Mouse (Mus musculus) stomach, embryonic 15.5 days (tissue): ENCODE results near the gene Arhgap27. TPM values are rescaled to one million over a fixed set of nuclear protein-coding genes. Genes with fewer than 3 reads are reported as not detected.

Experiments used
- ATAC-seq: fragments of 200-750 bp; cut with Nextera tagmentation; 2 replicates; pipeline ENCODE4 v1.8.0; 2017; ENCODE audit warnings: low read depth, moderate number of reproducible peaks, moderate TSS enrichment; ENCODE audit not compliant: insufficient read depth, low FRiP score
- H3K27ac ChIP-seq: fragments of 300-500 bp; sonication (generic); 2 replicates; pipeline ENCODE4 v1.5.1; 2015; ENCODE audit warnings: mild to moderate bottlenecking, inconsistent platforms
- H3K27me3 ChIP-seq: fragments of 300-500 bp; sonication (generic); replicated peaks from 2 replicates; pipeline ENCODE4 v1.6.1; 2015; ENCODE audit warnings: inconsistent platforms
- H3K36me3 ChIP-seq: fragments of 300-500 bp; sonication (generic); 2 replicates; pipeline ENCODE4 v1.6.1; 2015; ENCODE audit warnings: inconsistent platforms
- H3K4me1 ChIP-seq: fragments of 300-500 bp; sonication (generic); 2 replicates; pipeline ENCODE4 v1.6.1; 2015; ENCODE audit warnings: inconsistent platforms
- H3K4me2 ChIP-seq: fragments of 300-500 bp; sonication (generic); 2 replicates; pipeline ENCODE4 v1.6.1; 2015; ENCODE audit warnings: mild to moderate bottlenecking, inconsistent platforms
- H3K4me3 ChIP-seq: fragments of 300-500 bp; sonication (generic); replicated peaks from 2 replicates; pipeline ENCODE4 v1.5.1; 2015; ENCODE audit warnings: inconsistent platforms
- H3K9ac ChIP-seq: fragments of 300-500 bp; sonication (generic); 2 replicates; pipeline ENCODE4 v1.6.1; 2015; ENCODE audit warnings: inconsistent platforms
- H3K9me3 ChIP-seq: fragments of 300-500 bp; sonication (generic); 2 replicates; pipeline ENCODE4 v1.6.1; 2016; ENCODE audit warnings: inconsistent platforms
- WGBS: fragments of 180-500 bp; shearing (Covaris S2); methylation state at CpG from one replicate; pipeline ENCODE4 v1.1.7; 2015; 5-methylcytosine and 5-hydroxymethylcytosine counted together
- polyA plus RNA-seq: library from polyadenylated mRNA; unstranded; fragments of >200 nt; fragmentation: Nextera tagmentation; extraction: Ambion mirVana; gene quantifications from 2 replicates; pipeline ENCODE4 v1.2.1, GENCODE M21; 2015

Gene Arhgap27
- polyA plus RNA-seq, 1 experiment from 2014 or later: 21.5 TPM

DNA sequence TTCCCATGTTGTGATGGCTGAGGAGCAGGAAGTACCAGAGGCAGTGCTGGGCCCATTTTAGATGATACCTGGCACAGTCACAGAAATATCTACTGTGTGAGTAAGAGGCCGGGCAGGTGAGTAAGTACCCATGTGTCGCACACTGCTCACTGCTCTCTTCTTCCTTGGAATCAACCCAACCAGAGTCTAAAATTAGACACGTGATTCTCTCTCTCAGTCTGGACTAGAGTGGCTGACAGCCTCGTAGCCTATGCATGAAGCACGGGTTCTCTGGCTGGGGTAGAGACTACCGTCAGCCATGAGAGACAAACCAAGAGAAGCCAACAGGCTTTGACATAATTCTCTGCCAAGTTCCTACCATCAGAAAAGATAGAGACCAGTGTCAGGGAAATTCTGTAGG lies 14.8 kb upstream of the Arhgap27 start:
- H3K4me2 ChIP-seq: no peak overlapping the region
- no peak overlapping the region for H3K9ac ChIP-seq
- ATAC-seq: no peak
- no peaks in the 10 kb centered on the region for H3K27me3 ChIP-seq
- H3K36me3 ChIP-seq: peaks cover 14% of the 10 kb centered on the region
- no peaks in the 10 kb centered on the region for H3K4me1 ChIP-seq
- no peak overlapping the region for H3K4me3 ChIP-seq
- no peak overlapping the region for H3K27ac ChIP-seq
- no peaks in the 10 kb centered on the region for H3K9me3 ChIP-seq
- WGBS: 84% methylated on average over 6 of the region's 6 CpGs

DNA sequence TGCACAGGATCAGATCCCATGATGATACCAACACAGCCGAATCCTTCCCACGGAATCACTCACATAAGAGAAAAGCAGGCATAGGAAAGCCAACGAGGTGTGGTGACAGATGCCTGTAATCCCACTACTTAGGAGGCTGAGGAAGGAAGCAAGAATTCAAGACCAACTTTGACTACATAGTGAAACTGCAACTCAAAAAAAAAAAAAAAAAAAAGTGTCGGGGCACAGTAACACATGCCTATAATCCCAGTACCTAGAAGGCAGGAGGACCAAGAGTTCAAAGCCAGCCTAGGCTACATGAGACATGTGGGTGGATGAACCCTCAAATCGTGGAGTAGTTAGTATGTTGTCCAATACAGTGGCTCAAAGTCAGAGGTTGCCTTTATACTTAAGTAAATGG lies 12.3 kb upstream of the Arhgap27 start:
- H3K4me3 ChIP-seq: no peak overlapping the region
- H3K27ac ChIP-seq: no peak overlapping the region
- 81% methylated on average over 5 of the region's 5 CpGs for WGBS
- no peak for ATAC-seq
- no peak overlapping the region for H3K9ac ChIP-seq
- H3K27me3 ChIP-seq: no peaks in the 10 kb centered on the region
- no peaks in the 10 kb centered on the region for H3K9me3 ChIP-seq
- no peaks in the 10 kb centered on the region for H3K4me1 ChIP-seq
- H3K36me3 ChIP-seq: peaks cover 16% of the 10 kb centered on the region
- no peak overlapping the region for H3K4me2 ChIP-seq

DNA sequence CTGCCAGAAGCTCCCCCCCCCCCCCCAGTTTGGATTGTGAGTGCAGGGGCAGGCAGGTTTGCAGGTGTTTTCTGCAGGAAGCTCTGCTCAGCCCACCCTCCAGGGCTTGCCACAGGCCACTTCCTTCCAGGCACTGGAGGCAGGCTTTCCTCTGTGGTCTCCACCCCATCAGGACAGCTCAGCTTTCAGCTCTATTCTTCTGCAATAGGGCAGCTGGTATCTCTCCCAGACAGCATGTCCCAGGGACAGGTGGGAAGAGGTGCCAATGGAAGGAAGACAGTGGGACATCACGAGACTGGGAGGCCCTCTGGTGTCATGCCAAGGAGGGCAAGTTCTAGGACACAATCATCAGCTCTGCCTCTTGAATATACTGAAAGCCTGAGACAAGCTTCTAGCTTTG lies 11.8 kb upstream of the Arhgap27 start:
- no peaks in the 10 kb centered on the region for H3K4me1 ChIP-seq
- H3K9ac ChIP-seq: no peak overlapping the region
- no peak overlapping the region for H3K4me3 ChIP-seq
- 67% methylated on average over 1 of the region's 1 CpGs for WGBS
- no peak for ATAC-seq
- H3K27ac ChIP-seq: no peak overlapping the region
- no peaks in the 10 kb centered on the region for H3K9me3 ChIP-seq
- peaks cover 21% of the 10 kb centered on the region for H3K36me3 ChIP-seq
- H3K4me2 ChIP-seq: no peak overlapping the region
- no peaks in the 10 kb centered on the region for H3K27me3 ChIP-seq

DNA sequence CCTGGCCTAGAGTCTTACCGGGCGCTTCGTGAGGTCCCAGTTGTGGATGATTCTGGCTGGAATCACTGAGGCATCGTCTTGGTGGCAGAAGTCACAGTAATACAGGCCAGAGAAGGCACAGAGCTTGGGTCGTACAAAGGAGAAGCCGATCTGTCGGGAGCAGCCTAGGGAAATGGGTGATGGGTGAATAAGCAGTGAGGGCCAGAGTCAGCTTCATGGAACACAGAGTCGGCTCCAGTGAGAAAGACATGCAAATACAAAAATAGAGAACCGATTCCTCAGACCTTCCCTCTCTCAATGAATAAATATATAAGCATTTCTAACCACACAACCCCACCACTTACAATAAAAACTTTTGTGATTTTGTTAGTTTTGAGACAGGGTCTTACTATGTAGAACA lies 10.4 kb upstream of the Arhgap27 start:
- Histone ChIP-seq H3K4me3 (no peak overlapping the region), H3K36me3 (peaks cover 21% of the 10 kb centered on the region; the same call in 1 of the 2 replicates), H3K27me3 (no peaks in the 10 kb centered on the region), H3K9me3 (no peaks in the 10 kb centered on the region), H3K27ac (no peak overlapping the region), H3K4me2 (no peak overlapping the region), H3K4me1 (no peaks in the 10 kb centered on the region), H3K9ac (no peak overlapping the region)
- 92% methylated on average over 9 of the region's 9 CpGs for WGBS
- ATAC-seq: no peak

DNA sequence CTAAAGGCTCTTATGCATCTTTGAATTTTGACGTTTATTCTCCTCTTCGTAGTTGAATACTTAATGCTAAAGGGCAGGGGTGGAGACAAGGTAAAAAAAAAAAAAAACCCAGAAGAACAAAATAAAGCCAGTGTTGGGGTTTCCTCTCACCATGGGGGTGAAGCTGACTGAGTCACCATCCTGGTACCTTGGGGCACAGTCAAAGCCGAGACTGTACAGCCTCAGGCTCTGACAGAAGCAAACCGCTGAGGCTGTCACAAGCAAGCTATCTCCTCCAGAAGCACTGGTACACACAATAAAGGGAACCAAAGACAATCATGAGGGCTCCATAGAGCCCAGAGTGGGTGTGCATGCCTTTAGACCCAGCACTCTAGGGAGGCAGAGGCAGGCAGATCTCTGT lies 9.1 kb upstream of the Arhgap27 start:
- Histone ChIP-seq H3K4me1 (no peaks in the 10 kb centered on the region), H3K27ac (no peak overlapping the region), H3K9ac (no peak overlapping the region), H3K36me3 (peaks cover 21% of the 10 kb centered on the region; the same call in 1 of the 2 replicates), H3K9me3 (no peaks in the 10 kb centered on the region), H3K4me2 (no peak overlapping the region), H3K27me3 (no peaks in the 10 kb centered on the region), H3K4me3 (no peak overlapping the region)
- 85% methylated on average over 4 of the region's 4 CpGs for WGBS
- no peak for ATAC-seq

DNA sequence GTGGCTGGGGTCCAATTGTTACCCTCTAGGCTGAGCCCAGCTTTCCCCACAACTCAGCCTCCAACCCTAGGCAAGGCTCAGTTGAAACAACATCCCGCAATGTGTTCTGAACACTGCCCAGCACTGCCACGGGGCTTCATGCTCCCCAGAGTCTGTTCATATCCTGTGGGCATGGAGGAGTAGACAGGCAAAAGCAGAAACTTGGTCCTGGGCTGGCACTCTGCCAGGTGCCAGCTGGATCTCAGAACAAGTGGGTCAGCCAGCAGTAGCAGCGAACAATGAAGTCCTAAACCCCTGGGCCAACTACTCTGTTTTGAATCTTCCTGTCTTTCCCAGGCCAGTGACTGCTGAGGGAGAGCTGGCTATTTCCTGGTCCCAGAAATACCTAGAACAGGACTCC lies 8.6 kb upstream of the Arhgap27 start:
- peaks cover 19% of the 10 kb centered on the region; the same call in 1 of the 2 replicates for H3K36me3 ChIP-seq
- no peak overlapping the region for H3K9ac ChIP-seq
- H3K9me3 ChIP-seq: no peaks in the 10 kb centered on the region
- ATAC-seq: no peak
- H3K4me2 ChIP-seq: no peak overlapping the region
- H3K27me3 ChIP-seq: no peaks in the 10 kb centered on the region
- H3K27ac ChIP-seq: peak overlapping the region; percentile 44; the same call in 1 of the 2 replicates
- H3K4me3 ChIP-seq: no peak overlapping the region
- 69% methylated on average over 3 of the region's 3 CpGs for WGBS
- H3K4me1 ChIP-seq: no peaks in the 10 kb centered on the region

DNA sequence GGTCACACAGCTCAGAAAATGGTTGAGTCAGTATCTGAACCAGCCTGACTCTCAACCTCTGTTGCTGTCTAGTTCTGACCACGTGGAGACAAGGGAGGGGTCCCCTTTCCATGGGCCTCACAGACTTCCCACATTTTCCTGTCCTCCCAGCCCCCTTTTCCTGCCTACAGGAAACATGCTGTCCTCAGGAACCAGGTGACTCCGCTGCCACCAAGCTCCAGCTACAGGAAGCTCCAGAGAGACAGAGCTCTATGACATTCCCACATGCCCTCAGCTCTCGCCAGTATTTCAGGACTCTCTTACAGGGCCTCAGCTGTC lies 7.7 kb upstream of the Arhgap27 start:
- H3K4me1 ChIP-seq: no peaks in the 10 kb centered on the region
- ATAC-seq: peak; percentile 25; the same call in 1 of the 2 replicates
- 74% methylated on average over 3 of the region's 3 CpGs for WGBS
- no peaks in the 10 kb centered on the region for H3K9me3 ChIP-seq
- no peak overlapping the region for H3K9ac ChIP-seq
- peak overlapping the region; percentile 44 for H3K27ac ChIP-seq
- H3K27me3 ChIP-seq: no peaks in the 10 kb centered on the region
- no peak overlapping the region for H3K4me3 ChIP-seq
- peaks cover 12% of the 10 kb centered on the region; the same call in 1 of the 2 replicates for H3K36me3 ChIP-seq
- no peak overlapping the region for H3K4me2 ChIP-seq

DNA sequence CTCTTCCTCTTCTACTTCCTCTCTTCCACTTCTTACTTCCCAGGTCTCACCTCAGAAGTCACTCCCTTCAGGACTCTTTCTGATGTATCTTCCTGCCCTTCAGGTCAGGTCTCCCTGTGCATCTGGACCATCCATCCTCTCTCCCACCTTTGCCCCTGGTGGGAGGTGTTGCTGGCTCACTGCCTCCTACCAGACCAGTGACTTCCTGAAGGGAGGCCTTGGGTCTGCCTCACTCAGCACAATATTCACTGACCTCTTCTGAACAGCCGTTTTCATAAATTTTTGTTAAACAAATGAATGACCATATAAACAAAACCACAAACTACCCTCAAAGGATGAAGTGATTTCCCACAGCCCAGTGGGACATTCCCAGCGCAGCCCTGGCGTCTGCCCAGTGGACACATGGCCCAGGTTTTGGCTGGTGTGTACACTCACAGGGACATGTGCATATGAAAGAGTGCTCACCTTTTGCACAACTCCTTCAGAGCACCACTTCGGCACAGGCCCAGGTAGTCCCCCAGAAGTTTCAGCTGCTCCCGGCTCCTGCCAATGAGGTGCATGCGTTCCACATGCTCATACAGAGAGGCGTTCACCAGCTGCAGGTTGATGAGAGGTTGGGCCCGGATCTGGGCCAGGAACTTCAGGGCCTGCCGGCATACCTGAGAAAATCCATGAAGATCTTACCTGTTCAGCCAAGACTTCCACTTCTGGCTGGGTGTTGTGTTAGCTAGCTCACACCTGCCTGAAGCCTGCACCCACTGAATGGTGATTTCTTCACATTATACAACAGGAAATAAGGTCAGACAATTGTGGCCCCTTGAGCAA lies 7.1 kb upstream of the Arhgap27 start:
- WGBS: 85% methylated on average over 9 of the region's 9 CpGs

DNA sequence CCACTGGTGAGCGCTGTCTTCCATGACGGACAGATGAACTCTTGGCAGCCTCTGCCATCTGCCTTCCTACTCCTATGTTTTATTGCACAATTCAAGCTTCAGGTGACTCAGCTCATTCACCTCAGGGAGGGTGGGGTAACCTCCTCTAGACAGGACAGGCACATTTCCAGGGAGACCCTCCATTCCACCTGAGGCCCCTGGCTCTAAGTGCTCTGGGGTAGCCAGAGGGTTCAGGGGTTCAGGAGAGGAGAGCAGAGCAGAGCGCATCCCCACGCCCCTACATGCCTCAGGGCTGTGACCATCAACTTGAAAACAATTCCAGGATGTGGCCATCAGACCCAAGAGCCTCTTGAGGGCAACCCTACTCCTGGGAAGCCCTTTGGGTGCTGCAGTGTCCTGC lies 2.0 kb upstream of the Arhgap27 start:
- H3K27me3 ChIP-seq: peaks cover 21% of the 10 kb centered on the region
- peaks cover 24% of the 10 kb centered on the region for H3K4me1 ChIP-seq

More for the DNA sequence above, 7.1 kb upstream of the Arhgap27 start:
- Histone ChIP-seq H3K9me3 (no peaks in the 10 kb centered on the region), H3K27me3 (no peaks in the 10 kb centered on the region), H3K4me2 (no peak overlapping the region), H3K9ac (no peak overlapping the region), H3K4me3 (no peak overlapping the region), H3K4me1 (no peaks in the 10 kb centered on the region), H3K36me3 (peaks cover 12% of the 10 kb centered on the region; the same call in 1 of the 2 replicates), H3K27ac (0 out of 2 replicates have a peak overlapping the region, but pooled peaks have one; percentile 13)
- ATAC-seq: 0 out of 2 replicates have a peak, but pooled peaks have one; percentile 3

DNA sequence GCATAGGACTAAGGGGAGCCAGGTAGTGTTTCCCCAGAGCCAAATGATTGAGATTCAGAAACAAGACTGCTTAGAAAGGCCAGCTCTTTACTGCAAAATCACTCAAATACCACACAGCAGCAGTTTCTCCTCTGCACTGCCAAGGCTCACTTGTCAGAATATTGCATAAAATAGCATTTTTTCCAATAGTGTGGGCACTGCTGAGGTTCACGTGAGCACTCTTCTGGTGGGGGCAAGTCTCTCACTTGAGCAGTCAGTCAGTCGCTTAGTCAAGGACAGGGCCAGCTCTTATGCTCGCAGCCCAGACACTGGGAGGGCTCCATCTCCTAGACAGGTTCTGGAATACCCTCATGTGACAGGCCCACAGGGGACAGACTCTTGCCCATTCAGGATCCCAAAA lies 1.5 kb upstream of the Arhgap27 start:
- 88% methylated on average over 3 of the region's 3 CpGs for WGBS
- Histone ChIP-seq H3K4me3 (no peak overlapping the region), H3K4me1 (peaks cover 27% of the 10 kb centered on the region), H3K9me3 (no peaks in the 10 kb centered on the region), H3K4me2 (no peak overlapping the region), H3K9ac (no peak overlapping the region), H3K27me3 (peaks cover 21% of the 10 kb centered on the region), H3K27ac (0 out of 2 replicates have a peak overlapping the region, but pooled peaks have one; percentile 26), H3K36me3 (no peaks in the 10 kb centered on the region)
- ATAC-seq: no peak

More for the DNA sequence above, 2.0 kb upstream of the Arhgap27 start:
- Histone ChIP-seq H3K9me3 (no peaks in the 10 kb centered on the region), H3K4me3 (no peak overlapping the region), H3K9ac (no peak overlapping the region), H3K36me3 (0 out of 2 replicates have a peak, but pooled peaks cover 3% of the 10 kb centered on the region), H3K4me2 (no peak overlapping the region), H3K27ac (no peak overlapping the region)
- 93% methylated on average over 4 of the region's 4 CpGs for WGBS
- no peak for ATAC-seq

DNA sequence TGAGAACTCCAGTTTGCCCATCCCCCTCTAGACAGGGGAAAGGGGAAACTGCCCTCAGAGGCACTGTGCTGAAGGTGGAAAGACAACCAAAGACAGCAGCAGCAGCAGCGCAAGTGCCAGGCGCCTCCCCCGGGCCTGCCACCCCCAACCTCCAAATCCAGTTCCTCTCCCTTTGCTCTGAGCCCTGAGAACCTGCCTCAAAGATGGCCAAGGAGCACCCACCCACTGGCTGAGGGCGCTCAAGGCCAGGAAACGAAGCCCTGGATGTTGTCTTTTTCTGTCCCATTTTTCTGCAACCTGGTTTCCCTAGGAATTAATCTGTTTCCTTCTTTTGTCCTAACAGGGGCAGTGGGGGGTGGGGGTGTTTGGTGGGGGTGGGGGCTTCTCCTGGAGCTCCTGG lies 843 bp upstream of the Arhgap27 start:
- Histone ChIP-seq H3K4me1 (peaks cover 30% of the 10 kb centered on the region), H3K27ac (peak overlapping the region; percentile 83; the same call in 1 of the 2 replicates), H3K27me3 (peaks cover 21% of the 10 kb centered on the region), H3K9ac (no peak overlapping the region), H3K4me3 (no peak overlapping the region), H3K9me3 (no peaks in the 10 kb centered on the region), H3K36me3 (no peaks in the 10 kb centered on the region), H3K4me2 (peak overlapping the region; percentile 91; the same call in 1 of the 2 replicates)
- no peak for ATAC-seq
- 52% methylated on average over 5 of the region's 5 CpGs for WGBS

DNA sequence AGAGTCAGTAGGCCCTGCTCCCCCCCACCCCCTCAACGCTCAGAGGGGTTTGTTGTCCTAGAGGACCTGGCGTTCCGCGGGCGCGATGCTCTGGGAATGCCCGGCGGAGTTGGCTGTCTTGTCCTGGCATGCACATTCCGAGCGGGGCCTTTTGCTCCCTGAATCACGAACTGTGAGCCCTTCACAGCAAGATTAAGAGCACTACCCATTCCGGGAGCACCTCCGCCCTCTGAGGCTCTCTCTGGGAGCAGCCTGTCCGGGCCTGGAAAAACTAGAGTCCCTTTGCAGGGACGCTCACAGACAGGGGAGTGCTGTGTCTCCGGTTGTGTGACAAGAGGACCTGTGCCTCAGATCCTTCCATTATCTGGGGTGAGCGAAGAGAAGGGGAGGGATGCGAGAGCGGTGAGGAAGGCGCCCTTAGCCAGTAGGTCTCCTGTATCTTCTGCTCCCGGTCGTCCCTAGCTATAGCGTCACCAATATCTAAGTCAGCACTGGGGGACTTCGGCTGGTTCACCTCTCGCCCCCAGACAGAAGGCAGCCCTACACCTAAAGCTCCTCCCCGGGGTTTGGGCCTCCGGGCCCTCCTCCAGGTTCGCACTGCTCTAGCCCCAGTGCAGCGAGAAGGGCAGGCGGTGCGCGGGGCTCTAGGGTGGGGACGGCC lies 841 bp downstream of the Arhgap27 start:
- no peaks in the 10 kb centered on the region for H3K36me3 ChIP-seq
- H3K9ac ChIP-seq: peak overlapping the region; percentile 14; the same call in 1 of the 2 replicates
- peaks cover 30% of the 10 kb centered on the region for H3K4me1 ChIP-seq
- peaks cover 21% of the 10 kb centered on the region for H3K27me3 ChIP-seq
- no peaks in the 10 kb centered on the region for H3K9me3 ChIP-seq
- peak overlapping the region; percentile 51 for H3K4me3 ChIP-seq
- H3K27ac ChIP-seq: peak overlapping the region; percentile 83
- H3K4me2 ChIP-seq: peak overlapping the region; percentile 91
- ATAC-seq: peak; percentile 4; the same call in 1 of the 2 replicates
- WGBS: under 1% methylated on average over 33 of the region's 33 CpGs
